Mouse (Mus musculus): ENCODE measurements at regions not wholly inside any gene's neighbourhood (a gene's known extent, or its start where the extent isn't known, plus 50 kb on each side); places are given as distances from the start of the nearest gene placed in this dataset.

DNA sequence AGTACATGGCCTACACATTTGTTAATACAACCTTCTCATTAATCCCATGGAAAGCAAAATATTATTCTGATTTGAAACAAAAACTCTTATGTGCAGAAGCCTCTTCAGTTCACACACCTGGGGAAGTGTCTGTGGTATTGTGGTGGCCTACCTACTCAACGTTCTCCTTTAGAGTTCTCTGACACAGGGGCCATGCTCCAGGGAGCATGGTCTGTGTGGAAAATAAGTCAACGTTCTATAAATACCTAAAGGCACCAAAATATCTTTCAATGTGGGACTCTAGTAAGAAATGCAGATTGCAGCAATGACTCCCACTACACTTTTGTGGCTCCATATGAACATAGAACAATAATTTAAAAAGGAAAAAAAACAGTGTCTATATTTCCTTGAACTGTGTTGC is 489.0 kb upstream of the A1bg start:
- no peak for TF ChIP-seq CTCF (IDR thresholded peaks at IDR 0.05; ENCODE audit: low read depth)
- TF ChIP-seq EP300 (IDR thresholded peaks at IDR 0.05; ENCODE audit: low read depth) = no peak

Data from heart, postnatal 0 days (tissue).